Mouse (Mus musculus) megakaryocyte-erythroid progenitor cell, adult 5-6 weeks (primary cell): Measurements from ENCODE around the gene Rbm14. TPM values are rescaled to one million over a fixed set of nuclear protein-coding genes. Genes with fewer than 3 reads are reported as not detected.
"Not testable (repeated sequence)": the region's sequence is repeated elsewhere in the genome, so short reads cannot be mapped to it uniquely, and the experiment has no call there.

Experiments
- ATAC-seq: replicated peaks from 2 replicates; pipeline ENCODE4 v1.8.0; 2016; ENCODE audit warnings: mild to moderate bottlenecking, inconsistent platforms; ENCODE audit not compliant: severe bottlenecking, poor library complexity, low FRiP score, low TSS enrichment
- total RNA-seq, 2 experiments: library from RNA; stranded (forward) in 1 of 2; stranded (reverse) in 1 of 2; fragments of 200-1000, 215-1000 nt in 1 of 2; fragments of >200 nt in 1 of 2; fragmentation: Nextera tagmentation in 1 of 2; gene quantifications; 2 replicates each; pipeline ENCODE4 v1.2.3; 2014 to 2017

Rbm14 gene
- total RNA-seq, 2 experiments from 2014 or later: 29.1 to 74.2 TPM

DNA sequence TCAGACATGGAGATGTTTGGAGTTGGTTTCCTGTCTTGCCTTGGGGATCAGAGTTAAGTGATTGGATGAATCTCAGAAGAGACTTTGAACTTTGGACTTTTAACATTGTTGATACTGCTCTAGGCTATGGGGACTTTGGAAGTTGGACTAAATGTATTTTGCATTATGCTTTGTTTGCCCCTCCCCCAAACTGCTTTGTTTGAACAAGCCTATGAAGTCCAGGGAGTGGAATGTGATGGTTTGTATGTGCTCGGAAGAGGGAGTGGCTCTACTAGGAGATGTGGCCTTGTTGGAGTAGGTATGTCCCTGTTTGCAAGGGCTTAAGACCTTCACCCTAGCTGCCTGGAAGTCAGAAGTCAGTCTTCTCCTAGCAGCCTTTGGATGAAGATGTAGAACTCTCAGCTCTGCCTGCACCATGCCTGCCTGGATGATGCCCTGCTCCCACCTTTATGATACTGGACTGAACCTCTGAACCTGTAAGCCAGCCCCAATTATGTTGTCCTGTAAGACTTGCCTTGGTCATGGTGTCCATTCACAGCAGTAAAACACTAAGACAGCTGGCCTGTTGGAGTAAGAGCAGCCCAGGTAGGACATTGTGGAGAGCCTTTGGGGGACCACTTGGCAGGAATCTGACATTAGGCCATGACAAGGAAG lies 5.9 kb upstream of the Rbm14 start:
- no peak for ATAC-seq

DNA sequence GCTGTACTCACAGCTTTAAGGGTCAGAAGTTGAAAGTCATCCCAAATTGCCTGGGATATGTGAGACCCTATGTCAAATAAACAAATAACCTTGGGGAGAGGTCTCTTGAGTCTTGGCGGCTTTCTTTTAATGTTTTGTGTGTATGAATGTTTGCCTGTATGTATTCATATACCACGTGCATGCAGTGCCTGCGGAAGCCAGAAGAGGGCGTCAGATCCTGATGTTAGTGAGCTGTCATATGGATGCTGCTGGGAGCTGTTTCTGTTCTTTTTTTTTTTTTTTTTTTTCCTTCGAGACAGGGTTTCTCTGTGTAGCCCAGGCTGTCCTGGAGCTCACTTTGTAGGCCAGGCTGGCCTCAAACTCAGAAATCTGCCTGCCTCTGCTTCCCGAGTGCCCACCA lies 1.6 kb upstream of the Rbm14 start:
- no peak for ATAC-seq

- ATAC-seq: not testable (repeated sequence)
Measured at GRCm38 (mm10) chr19:4812334-4812949, 1.0 kb upstream of the Rbm14 start.

DNA sequence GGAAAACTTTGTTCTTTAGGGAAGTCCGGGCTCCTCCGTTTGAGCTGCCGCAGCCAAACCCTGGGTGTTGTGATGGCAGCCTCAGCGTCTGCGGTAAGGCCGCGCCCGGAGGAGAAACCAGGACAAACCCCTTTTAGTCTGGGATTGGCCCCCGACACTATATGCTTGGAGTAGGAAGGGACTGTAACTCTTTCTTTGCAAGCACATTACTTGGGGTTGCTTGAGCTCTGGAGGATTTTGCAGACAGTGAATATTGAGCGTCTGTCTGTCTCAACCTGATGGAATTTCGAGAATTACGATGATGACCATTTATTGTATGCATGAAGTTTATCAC lies 442 bp upstream of the Rbm14 start:
- no peak; the same call in 1 of the 2 replicates for ATAC-seq

GRCm38 (mm10) chr19:4810746-4811062 lies 730 bp downstream of the Rbm14 start:
- ATAC-seq: no peak

- ATAC-seq: no peak
Measured at GRCm38 (mm10) chr19:4810309-4810708, 1.1 kb downstream of the Rbm14 start.

- no peak for ATAC-seq
Measured at GRCm38 (mm10) chr19:4803283-4803682, 8.2 kb downstream of the Rbm14 start.

DNA sequence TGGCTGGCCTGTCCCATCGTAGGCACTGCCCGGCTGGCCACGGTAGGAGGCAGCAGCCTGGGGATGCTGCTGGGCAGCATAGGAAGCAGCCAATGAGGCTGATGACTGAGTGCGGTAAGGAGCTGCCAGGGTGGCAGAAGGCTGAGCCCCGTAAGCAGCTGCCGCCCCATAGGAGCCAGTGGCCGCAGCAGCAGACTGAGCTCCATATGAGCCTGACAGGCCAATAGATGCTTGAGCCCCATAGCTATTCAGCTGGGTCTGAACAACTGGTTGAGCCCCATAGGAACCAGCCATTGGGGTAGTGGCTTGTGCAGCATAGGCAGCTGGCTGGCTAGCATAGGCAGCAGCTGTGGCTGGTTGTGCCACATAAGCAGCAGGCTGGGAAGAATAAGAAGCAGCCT lies 8.7 kb downstream of the Rbm14 start:
- ATAC-seq: no peak

DNA sequence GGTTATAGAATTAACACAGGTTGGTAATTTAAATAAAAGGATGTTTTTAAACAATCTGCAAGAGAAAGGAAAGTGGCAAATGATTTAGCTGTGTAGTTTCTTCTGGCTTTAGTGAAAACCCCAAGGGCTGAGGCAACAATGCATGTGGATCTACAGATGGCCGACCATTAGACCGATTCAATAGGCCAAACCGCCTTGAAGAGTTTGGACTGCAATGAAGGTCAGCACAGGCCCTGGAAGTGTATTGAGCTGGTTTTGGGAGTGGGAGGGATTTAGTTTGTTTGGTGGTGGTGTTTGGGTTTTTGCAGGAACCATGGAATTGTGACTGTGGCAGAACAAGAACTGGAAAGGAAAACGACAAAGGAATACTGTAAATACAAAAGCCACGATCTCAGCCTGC lies 12.4 kb downstream of the Rbm14 start:
- no peak for ATAC-seq

- ATAC-seq: no peak
Measured at GRCm38 (mm10) chr19:4797846-4798245, 13.6 kb downstream of the Rbm14 start.

DNA sequence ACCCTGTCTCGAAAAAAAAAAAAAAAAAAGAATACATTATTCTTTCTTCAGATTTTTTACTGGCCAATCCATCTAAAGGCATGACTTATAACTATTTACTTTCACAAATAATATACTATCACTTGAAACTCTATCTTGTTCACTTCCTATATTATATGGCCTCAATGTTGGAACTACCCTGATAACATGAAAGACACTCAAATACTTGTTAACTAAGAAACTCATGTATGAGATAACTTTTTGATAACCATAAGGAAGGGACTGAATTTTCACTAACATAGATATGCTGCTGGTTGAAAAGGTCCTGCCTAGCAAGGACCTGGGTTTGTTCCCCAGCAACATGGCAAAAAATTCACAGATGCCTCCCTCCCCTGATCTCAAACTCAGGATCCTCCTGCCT lies 15.5 kb downstream of the Rbm14 start:
- no peak for ATAC-seq

DNA sequence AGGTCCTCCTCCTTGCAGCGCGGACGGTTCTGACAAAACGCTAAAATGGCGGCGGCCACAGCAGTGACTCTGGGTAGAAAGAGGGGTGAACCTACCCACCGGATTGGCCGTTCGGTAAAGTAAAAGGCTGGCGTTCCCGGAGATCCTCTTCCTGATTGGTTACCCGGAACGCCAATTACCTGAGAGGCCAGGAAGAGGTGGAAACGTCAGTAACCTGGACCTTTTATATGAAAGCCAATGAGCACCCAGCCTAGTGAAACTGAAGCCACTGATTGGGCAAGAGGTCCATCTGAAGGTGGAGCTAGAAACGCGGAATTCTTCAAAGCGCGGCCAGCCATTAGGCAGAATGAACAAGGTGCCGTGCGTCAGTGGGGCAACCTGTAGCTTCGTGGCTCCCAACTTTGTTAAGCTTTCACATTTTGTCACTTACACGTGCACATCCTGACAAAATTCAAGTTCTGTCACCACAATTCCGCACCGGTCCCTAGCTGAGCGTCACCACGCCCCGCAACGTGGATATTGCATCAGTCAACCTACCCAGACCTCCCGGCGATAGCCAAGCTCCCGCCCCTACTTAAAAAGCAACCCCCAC lies 17.5 kb downstream of the Rbm14 start, which contains the start of gene Rbm4:
Rbm4 (minus strand) TSS at position 71 of the 592 bp plus-strand sequence.
- peak; percentile 99 for ATAC-seq

DNA sequence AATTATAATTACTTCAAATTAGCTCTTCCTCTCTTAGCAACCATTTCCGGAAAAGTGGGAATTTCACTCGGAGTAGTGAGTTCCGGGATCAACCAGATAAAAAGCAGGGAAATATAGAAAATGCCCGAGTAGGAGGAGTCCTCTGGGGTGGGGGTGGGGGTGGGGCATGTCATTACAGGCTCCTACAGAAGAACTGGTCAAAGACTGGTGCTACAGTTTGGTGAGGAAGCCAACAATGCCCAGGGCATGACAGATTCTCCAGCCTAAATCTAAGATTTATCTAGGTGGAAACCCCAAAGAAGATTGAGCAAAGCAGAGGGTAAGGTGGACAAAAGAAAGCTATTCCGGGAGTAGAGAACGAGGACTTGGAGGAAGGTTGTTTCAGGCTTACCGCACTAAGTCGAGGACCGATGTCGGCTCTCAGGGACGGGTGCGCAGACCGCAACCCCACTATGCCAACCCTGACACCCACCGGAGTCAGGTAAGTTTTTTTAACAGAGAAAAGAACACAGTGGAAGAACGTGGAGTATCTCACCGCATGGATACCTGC lies 18.1 kb downstream of the Rbm14 start:
- ATAC-seq: peak; percentile 19

DNA sequence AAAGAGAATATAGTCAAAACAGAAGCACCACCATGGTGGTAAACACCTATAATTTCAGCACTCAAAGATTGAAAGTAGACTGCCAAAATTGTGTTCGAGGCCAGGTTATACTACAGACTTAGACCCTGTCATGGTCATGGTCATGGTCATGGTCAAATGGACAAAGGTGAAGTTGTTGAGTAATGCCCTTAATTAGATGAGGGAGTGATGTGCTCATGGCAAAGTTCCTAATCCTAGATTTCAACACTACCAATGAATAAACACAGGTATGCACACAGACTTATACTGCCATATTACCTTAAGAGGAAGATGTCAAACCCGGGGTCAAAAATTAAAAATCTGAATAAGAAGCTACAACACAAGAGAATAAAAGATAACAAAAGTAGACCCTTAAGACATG lies 25.1 kb downstream of the Rbm14 start:
- no peak for ATAC-seq

DNA sequence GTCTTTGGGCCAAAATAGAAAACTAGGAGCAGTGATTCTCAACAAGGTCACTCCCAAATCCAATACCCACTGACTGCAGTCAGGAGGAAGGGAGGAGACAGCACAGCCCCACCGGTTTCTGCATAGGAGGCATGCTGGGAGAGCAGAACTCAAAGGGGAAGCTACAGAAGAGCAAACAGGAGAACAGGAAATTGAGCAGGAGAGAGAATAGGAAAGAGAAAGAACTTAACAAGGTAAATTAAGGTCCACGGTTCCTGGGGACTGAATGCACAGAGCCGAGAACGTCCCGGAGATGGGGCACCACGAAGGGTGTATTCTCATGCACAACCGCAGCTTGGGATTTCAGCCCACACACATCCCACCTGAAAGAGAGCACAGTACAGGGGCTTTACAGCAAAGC lies 26.2 kb downstream of the Rbm14 start:
- ATAC-seq: no peak

GRCm38 (mm10) chr19:4782891-4783290 lies 28.5 kb downstream of the Rbm14 start:
- no peak for ATAC-seq

- no peak for ATAC-seq
Measured at GRCm38 (mm10) chr19:4772785-4773184, 38.6 kb downstream of the Rbm14 start.

DNA sequence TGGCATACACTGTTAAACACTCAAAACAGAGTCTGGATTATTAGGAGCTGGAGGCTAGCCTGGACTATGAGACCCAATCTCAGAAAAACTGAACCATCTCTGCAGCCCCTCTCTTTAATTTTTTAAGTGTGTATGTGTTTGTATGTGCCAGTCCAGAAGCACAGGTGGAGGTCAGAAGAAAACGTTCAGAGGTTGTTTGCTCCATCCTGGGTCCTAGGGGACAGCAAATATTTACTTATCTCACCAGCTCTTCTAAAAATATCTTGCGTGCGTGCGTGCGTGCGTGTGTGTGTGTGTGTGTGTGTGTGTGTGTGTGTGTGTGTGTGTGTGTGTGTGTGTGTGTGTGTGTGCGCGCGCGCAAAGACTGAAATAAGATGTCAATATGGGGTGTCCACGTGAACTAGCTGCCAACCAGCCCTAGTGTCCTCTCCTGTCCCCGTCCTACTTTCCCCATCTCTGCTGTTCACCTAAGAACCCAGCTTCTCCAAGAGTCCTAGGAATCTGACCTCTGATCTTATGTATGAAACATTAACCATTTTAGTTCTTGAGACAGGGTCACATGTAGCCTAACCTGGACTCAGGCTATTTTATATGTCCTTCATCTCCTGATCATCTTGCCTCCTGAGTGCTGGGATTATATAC lies 43.8 kb downstream of the Rbm14 start:
- ATAC-seq: no peak

- no peak for ATAC-seq
Measured at GRCm38 (mm10) chr19:4762876-4763275, 48.6 kb downstream of the Rbm14 start.

DNA sequence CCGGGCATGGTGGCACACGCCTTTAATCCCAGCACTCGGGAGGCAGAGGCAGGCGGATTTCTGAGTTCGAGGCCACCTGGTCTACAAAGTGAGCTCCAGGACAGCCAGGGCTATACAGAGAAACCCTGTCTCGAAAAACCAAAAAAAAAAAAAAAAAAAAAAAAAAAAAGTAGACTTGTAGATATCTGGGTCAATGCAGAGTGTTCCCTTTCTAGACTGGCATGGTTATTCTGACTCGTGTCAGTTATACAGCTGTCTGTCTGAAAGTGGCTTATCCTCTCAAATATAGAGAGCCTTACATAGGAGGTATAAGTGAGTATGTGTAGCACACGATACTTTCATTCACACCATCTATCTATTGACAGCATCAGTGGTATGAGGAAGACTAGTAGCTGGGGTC lies 50.9 kb downstream of the Rbm14 start:
- not testable (repeated sequence) for ATAC-seq

- ATAC-seq: no peak
Measured at GRCm38 (mm10) chr19:4756921-4757320, 54.5 kb downstream of the Rbm14 start.
